Mouse (Mus musculus) adrenal gland (tissue): ENCODE results near the gene Adgrg5.

ENCODE experiments used
- intact Hi-C: fragments of 180-260 bp; cut with DNase I; formaldehyde crosslinking; loops from one replicate; pipeline ENCODE4 v1.15.1; 2025

The Adgrg5 gene

DNA sequence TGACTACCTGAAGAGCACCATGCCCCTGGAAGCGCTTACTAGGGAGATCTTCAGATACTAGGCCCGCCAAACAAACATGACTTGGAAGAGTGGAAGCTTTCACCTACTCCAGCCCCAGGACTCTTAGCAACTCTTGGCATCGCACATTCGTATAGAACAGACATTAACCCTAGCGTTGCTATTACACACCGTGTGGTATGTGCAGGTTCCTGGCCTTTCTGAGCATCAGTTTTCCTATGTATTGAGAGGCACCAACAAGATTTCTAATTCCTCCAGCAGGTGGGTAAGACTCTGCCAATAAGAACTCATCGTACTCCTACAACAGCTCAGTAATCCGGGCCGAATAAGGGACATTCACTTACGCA is 6.6 kb upstream of the Adgrg5 start:
- intact Hi-C loops: no loop called here

DNA sequence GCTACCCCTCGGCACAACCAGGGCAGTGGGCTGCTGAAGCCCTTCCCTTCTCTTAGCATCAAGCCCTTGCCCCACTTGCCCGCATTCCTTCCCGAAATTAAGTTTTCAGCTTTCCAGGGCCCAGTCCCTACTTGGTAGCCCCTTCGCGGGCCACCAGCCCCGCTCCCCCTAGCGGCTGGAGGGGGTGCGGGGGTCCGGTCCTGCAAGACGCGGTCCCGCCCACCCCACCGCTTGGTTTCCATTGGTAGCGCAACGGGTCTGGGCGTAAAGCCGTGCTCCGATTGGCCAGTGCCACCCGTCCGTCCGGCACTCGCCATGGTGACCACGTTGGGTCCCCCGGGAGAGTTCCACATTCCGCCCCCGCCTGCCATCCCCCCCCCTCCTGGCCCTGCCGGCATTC is 6.1 kb upstream of the Adgrg5 start:
- intact Hi-C loops: no loop called here

- intact Hi-C loops: no loop called here
These were observed 5.5 kb upstream of the Adgrg5 start, which contains the start of gene Ccdc102a for GRCm38 (mm10) chr8:94917851-94918495. Gene Ccdc102a (minus strand): TSS chr8:94918098.

DNA sequence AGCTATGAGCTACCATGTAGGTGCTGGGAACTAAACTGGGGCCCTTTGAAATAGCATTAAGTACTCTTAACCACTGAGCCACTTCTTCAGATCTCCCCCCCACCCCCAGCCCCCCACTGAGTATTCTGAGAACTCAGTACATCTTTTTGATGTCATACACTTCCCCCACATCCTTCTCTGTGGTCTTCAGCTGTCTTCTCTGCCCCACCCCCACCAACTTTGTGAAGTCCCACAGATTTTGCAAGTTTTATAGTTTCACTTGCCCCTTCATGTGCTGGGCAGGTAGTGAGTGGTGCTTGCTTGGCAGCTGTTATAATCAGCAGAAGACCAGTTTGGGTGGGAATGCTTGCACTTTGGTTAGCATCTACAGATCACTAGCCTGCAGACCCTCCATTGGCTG is 4.2 kb upstream of the Adgrg5 start:
- intact Hi-C loops: no loop called here

GRCm38 (mm10) chr8:94922176-94922575 is 1.3 kb upstream of the Adgrg5 start:
- intact Hi-C loops: no loop called here

GRCm38 (mm10) chr8:94922602-94923001 is 892 bp upstream of the Adgrg5 start:
- intact Hi-C loops: no loop called here

DNA sequence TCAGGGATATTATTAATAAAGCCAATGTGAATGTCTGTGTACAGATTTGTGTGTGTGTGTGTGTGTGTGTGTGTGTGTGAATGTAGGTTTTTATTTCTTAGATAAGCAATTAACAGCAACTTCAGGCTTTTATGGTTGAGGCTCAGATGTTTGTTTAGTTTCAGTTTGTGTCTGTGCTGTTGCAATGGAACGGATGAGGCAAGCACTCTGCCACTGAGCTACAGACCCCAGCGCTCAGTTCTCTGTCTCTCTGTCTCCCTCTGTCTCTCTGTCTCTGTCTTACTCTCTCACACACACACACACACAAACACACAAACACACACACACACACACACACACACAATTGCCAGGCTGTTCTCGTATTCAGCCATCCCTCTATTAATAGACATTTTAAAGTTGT is 4.7 kb downstream of the Adgrg5 start:
- intact Hi-C loops: no loop called here

GRCm38 (mm10) chr8:94933918-94934317 is 10.4 kb downstream of the Adgrg5 start:
- intact Hi-C loops: no loop called here

GRCm38 (mm10) chr8:94935172-94935571 is 11.7 kb downstream of the Adgrg5 start:
- intact Hi-C loops: no loop called here

DNA sequence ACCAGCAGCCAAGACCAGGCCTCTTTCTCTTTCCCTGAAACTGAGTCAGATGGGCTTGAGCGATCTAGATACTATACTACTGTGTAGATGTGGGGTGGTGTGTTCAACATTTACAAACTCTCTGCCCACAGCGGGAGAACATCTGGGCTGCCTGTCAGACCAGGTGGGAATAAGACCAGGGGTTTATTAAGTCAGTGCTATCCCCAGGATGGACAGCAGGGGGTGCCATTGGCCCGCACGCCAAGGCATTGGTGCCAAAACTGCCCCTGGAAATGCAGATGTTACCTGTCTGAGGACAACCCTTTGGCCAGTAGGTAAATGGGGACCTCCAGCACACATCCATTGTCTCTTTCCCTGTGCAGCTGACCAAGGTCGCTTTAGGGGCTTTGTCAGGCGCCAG is 19.1 kb downstream of the Adgrg5 start:
- intact Hi-C loops: loop anchor here (5.0 kb wide), 1 partner anchor 260 kb away; the partner anchor contains the start of gene Kifc3

DNA sequence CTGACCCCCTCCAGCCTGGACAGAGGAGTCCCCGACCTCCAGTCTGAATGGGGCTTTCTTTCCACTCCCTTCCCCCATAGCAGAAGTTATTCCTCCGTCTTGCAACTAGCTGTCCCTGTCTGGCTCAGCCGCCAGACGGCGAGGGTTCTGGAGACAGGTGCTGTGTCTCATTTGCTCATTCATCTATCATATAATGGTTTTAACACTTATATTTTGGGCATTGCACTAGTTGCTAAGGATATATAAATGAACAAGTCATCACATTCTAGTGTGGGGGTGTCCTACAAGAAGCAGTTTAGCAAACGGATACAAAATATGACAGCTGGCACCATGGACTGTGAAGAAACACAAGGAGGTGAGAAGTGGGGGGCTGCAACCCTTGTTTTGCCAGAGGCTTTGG is 21.7 kb downstream of the Adgrg5 start:
- intact Hi-C loops: no loop called here

DNA sequence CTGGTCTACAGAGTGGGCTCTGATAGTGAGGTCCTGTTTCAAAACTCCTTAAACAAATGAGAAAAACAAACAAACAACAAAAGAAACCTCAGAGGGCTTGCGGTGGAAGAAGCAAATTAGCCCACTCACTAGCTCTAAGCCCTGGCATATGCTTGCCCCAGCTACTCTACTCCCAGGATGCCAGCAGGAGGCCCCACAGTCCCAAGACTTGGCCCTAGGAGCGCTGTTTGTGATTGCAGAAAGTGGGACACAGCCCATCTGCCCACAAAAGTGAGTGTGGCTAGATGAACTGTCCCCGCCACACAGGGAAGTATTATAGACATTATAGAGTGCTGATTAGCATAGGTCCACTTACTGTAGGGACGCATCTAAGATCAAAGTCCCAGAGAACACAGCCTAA is 24.9 kb downstream of the Adgrg5 start:
- intact Hi-C loops: no loop called here

- intact Hi-C loops: no loop called here
These were observed 25.5 kb downstream of the Adgrg5 start for GRCm38 (mm10) chr8:94949010-94949409.

DNA sequence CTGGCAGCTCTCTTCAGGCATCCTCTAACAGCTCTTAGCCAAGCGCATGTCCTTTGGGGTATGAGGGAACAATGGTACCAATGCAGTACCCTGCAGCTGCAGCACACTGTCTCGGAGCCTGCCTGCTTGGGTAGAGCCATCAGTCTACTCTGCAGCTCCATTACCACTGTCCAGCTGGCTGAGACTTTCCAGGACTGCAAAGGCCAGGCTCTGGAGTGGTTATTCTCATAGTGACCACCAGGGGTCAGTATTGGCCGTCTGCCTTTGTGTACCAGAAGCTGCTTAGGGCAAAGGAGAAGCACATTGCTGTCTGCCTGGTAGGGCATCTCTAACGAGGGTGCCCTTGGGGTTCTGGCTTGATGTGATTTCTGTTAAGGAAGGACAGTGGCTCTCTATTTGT is 26.6 kb downstream of the Adgrg5 start:
- intact Hi-C loops: loop anchor here (1.0 kb wide), 1 partner anchor 51 kb away; no protein-coding TSS in a partner anchor

DNA sequence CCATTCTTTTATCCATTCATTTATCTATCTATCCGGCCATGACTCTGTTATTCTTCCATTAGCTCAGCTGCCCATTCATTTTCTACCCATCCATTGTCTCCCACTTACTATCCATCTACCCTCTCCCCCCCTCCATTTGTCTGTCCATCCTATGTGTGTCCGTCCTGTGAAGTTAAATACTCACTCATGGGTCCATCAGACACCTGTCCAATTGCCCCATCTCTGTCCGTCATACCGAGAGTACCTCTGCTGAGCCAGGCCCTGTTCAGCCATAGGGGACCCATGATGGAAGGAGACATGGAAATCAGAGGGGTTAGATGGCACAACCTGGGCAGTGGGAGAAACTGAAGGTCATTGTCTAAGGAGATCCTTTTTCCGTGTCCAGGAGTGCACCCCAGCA is 27.0 kb downstream of the Adgrg5 start:
- intact Hi-C loops: loop anchor here (1.0 kb wide), 1 partner anchor 51 kb away; no protein-coding TSS in a partner anchor

DNA sequence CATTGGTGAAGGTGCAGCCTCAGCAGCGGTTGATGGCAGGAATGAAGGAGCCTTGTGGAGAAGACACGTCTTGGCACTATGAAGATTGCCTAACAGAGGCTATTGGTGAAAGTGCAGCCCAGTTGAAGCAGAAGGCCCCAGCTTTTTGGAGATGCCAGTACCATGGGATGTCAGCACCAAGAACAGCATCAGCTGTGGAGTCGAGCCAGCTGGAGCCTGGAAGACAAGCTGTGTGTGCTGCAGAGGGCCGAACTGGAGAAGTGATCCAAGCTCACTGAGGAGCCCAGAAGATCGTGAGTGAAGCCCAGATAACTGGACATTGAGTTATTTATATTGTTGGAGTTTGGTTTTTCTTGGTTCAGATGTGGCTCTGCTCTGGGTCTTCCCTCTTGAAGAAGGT is 28.6 kb downstream of the Adgrg5 start:
- intact Hi-C loops: no loop called here

DNA sequence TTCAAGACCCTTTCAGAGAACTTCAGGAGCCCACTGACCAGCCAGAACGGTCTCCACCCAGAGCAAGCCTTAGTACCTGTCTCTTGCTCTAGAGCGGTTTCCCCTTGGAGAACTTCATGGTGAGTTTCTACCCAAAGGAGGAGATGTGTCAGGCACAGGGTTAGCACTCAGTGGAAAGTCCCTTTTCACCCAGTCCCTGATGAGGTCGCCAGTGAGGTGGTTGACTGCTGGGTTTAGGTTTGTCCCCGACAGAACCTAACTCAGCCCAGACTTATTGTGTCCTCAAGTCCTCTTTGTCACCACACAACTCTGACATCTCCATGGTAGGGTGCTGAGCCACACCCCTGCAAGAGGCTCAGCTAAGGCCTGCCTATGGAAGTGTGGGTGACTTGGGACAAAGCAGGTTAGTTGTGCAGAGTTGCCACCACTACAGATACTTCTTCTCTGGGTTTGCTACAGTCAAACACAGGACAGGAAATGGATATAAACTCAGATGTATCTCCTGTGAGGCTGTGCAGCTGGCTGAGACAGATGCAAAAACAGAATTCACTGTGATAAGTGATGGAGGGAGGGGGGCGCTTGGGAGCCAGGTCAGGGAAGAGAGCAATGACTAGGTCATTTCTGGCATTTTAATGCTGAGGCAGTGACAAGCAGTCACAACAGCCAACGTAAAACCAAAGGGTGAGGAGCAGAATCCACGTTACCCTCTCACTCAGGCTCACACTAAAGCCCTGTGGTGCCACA is 30.3 kb downstream of the Adgrg5 start:
- intact Hi-C loops: no loop called here

DNA sequence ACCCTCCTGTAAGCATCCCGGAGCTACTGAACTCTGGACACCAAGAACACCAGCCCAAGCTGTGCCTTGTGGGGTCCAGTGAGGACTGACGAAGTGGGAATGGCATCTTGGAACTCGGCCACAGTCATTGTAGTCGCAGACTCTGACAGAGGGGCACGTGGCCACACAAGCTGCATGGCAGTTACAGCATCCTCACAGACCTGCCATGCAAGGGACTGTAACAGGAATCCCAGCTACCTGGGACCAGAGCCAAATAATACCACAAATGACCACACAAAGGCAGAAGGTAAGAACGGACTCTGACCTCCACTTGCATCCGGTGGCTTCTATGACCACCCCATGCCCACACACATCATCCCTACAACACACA is 30.9 kb downstream of the Adgrg5 start:
- intact Hi-C loops: no loop called here

- intact Hi-C loops: no loop called here
These were observed 31.6 kb downstream of the Adgrg5 start for GRCm38 (mm10) chr8:94954921-94955758.

DNA sequence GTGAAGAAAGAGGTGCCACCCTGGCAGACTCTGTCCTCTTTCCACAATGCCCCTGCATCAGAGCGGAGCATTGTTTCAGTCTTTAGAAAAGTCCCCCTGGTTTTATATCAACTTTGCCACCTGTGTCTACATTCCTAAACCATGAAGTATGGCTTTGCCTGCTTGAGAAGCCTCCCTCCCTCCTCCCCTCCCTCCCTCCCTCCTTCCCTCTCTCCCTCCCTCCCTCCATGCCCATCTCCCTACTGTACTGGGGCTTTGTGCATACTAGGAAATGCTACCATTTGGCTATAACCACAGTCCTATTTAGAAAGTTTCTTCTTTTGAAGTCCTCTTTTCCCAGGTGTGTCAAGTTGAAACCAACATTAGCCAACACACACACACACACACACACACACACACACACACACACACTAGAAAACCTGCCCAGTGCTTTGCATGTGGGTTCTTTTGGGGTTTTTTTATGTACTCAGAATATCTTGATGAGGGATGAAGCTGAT is 32.6 kb downstream of the Adgrg5 start:
- intact Hi-C loops: no loop called here

- intact Hi-C loops: no loop called here
These were observed 38.7 kb downstream of the Adgrg5 start for GRCm38 (mm10) chr8:94962201-94962600.

- intact Hi-C loops: no loop called here
These were observed 41.3 kb downstream of the Adgrg5 start for GRCm38 (mm10) chr8:94964828-94965227.
